Mouse (Mus musculus) layer of hippocampus, postnatal 10 days (tissue): ENCODE results near the gene Clip2. TPM values are rescaled to one million over a fixed set of nuclear protein-coding genes. Genes with fewer than 3 reads are reported as not detected.
"Not testable (repeated sequence)": the region's sequence is repeated elsewhere in the genome, so short reads cannot be mapped to it uniquely, and the experiment has no call there.

ENCODE experiments used
- DNase-seq, 2 experiments: peaks; one replicate each; pipeline ENCODE4 v3.0.0; 2021; ENCODE audit warnings: low spot score in 2 of 2
- total RNA-seq, 2 experiments: library from RNA; stranded (reverse); gene quantifications; 2 replicates each; pipeline ENCODE4 v1.2.3; 2021

The Clip2 gene
- total RNA-seq, 2 experiments from 2014 or later: 124 to 133 TPM

GRCm38 (mm10) chr5:134490465-134490864 is 61.8 kb downstream of the Clip2 start:
- DNase-seq: peak; percentile 55 to 56

DNA sequence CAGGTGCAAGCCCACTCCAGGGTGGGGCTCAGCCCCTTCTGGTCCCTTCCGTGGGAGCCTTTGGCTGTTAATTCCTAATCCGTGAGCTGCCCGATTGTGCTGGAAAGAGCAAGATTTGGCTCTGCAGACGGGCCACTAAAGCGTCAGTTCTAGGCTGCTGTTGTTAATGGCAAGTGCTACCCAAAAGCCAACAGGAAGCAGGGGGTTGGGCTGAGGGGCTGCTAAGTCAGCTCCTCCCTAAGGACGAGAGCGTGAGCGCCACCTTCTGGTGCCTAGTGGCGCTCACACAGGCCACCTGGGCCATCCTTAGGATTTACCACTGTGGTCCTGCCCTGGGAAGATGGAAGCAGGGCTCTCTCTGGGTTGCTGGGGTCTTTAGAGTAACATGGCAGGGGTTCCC is 62.7 kb downstream of the Clip2 start:
- DNase-seq: peak; percentile 42 to 53

DNA sequence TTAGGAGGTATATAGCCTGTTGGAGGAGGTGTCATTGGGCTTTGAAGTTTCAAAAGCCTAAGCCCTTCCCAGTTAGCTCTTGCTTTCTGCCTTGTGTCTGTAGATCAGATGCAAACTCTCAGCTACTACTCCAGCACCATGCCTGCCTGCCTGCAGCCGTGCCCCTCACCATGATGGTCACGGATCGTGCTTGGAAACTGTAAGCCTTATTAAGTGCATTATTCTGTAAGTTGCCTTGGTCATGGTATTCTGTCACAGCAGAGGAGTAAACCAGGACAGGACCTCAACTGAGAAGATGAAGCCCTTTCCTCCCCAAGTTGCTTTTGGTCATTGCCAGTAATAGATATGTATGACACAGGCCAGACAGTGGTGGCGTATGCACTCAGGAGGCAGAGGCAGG is 63.6 kb downstream of the Clip2 start:
- DNase-seq: no peak

- no peak for DNase-seq
These were observed 64.2 kb downstream of the Clip2 start for GRCm38 (mm10) chr5:134488042-134488441.

DNA sequence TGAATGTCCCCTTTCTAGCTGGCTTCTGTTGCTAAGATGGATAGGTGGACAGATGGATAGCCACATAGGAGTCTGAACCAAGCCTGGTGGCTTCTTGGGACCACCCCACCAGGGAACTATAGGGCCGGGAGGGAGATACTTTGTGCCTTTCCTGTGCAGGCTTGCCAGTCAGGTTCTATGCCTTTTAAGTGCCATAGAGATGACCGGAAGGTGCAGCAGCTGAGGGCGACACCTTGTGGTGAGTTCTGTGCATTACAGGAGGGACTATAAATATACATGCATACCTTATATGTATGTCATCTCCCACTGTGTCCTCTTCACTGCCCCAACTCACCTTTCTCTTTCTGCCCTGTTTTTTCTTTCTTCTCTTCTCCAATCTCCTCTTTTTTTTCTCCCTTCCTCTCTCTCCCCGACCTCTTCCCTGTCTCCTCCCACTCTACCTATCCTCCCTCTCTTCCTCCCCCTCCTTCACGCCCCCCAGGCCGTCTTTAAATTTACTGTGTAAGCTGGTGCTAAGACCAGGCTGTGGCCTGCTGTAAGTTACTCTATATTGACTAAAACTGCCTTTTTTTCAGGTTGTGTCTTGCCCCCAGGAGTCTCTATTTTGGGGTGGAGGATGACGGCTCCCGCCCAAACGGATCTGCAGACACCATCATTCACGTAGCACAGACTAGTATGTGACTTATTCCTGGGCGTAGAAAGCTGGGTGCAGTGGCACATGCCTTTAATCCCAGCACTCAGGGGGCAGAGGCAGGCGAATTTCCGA is 66.2 kb downstream of the Clip2 start:
- peak; percentile 65 to 71 for DNase-seq

GRCm38 (mm10) chr5:134485183-134485730 is 67.0 kb downstream of the Clip2 start:
- DNase-seq: no peak

GRCm38 (mm10) chr5:134483291-134483690 is 68.9 kb downstream of the Clip2 start:
- DNase-seq: no peak

DNA sequence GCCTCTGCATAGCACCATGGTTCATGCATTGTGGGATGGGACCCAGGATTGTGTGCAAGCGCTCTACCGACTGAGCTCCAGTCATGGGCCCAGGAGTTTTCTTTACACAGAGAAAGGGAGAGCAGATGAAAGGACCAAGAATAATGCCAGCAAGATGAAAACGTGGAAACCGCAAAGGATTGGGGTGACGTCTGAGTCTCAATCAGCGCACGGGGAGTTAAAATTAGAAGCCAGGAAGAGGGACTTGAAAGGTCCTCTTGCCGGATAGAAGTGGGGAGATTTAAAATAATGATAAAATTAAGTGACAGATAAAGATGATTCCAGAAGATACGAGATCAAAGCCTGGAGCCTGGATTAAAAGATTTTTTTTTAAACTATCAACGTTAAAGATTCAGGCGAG is 69.9 kb downstream of the Clip2 start:
- no peak for DNase-seq

GRCm38 (mm10) chr5:134478886-134479285 is 73.3 kb downstream of the Clip2 start:
- DNase-seq: not testable (repeated sequence)

GRCm38 (mm10) chr5:134475686-134476085 is 76.5 kb downstream of the Clip2 start:
- DNase-seq: not testable (repeated sequence)

GRCm38 (mm10) chr5:134475006-134475605 is 77.1 kb downstream of the Clip2 start:
- no peak for DNase-seq

DNA sequence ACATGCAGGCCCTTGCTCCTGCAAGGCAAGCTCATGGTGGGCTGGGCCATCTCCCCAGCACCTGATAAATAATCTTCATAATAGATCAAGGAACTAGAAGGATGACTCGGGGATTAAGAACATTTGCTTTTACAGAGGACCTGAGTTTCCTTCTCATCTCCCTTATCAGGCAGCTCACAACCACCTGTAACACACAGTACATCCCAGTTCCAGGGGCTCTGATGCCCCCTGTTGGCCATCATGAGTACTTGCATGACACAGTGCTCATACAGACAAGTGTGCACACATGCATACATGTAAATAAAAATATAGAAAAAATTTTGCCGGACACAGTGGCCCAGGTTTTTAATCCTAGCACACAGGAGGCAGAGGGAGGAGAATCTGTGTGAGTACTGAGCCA is 78.3 kb downstream of the Clip2 start:
- DNase-seq: no peak

DNA sequence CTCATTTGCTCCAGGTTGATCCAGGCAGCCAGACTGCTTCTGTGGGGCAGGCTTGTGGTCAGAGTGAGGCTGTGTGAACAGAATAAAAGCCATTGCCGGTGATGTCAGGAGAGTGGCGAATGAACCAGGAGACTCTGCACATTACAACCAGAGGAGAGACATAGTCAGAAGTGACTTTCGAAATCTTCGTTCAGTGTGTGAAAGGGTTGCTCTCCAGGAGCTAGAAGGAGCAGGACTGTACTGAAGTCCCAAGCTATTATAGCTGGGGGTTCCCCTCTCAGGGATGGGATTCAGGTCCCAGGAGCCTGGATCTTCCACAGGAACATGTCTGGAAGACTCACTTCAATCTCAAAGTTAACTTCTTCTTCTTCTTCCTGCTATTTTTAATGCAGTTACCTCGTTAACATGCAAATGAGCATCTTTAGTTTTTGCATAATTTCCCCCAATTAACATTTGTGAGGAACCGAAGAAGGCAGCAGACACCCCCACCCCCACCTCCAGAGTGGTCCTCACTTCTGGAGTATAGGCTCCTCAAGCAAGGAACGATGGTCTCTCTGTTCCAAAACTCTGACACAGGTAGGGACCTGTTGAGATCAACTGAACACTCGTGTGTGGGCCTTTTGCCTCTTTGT is 81.6 kb downstream of the Clip2 start:
- no peak for DNase-seq

GRCm38 (mm10) chr5:134469559-134470150 is 82.6 kb downstream of the Clip2 start:
- no peak for DNase-seq

DNA sequence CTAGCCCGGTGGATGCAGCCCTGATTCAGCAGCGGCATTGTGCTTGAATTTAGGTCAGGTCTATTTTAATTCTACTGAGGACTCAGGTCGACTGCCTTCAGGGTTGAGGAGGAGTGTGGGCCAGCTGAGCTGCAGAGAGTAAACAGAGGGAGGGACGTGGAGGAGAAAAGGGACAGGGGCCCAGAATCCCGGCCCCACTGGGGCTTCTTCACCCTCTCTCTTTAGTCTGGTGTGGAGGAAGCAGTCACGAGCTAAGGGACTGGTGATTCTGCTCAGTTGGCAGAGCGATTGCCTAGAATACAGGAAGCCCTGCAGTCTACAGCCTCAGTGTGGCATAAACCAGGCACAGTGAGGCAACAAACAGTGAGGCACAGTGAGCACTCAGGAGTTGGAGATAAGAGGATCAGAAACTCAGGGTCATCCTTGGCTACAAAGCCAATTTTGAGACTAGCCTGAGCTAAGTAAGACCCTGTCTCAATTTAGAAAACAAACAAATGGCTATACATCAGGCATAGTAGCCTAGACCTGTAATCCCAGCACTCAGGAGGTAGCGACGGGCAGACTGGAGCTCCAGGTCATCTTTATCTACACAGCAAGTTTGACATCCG is 84.0 kb downstream of the Clip2 start:
- DNase-seq: no peak

GRCm38 (mm10) chr5:134467030-134467549 is 85.1 kb downstream of the Clip2 start:
- no peak for DNase-seq

GRCm38 (mm10) chr5:134466296-134467029 is 85.8 kb downstream of the Clip2 start:
- DNase-seq: no peak

GRCm38 (mm10) chr5:134465197-134465596 is 87.0 kb downstream of the Clip2 start:
- no peak for DNase-seq

GRCm38 (mm10) chr5:134464225-134464624 is 88.0 kb downstream of the Clip2 start:
- DNase-seq: no peak

GRCm38 (mm10) chr5:134462731-134463130 is 89.5 kb downstream of the Clip2 start:
- DNase-seq: no peak
